Mouse (Mus musculus): ENCODE results near the gene Slc9a9. TPM values are rescaled to one million over a fixed set of nuclear protein-coding genes. Genes with fewer than 3 reads are reported as not detected.

Gene Slc9a9
- polyA plus RNA-seq, 1 experiment from 2014 or later = 6.6 TPM

GRCm38 (mm10) chr9:94885151-94885550, 215.4 kb downstream of the Slc9a9 start:
- Histone ChIP-seq H3K36me3 (ENCODE audit: control insufficient read depth, insufficient read depth, low read length) (no peaks in the 10 kb centered on the region), H3K9me3 (replicated peaks; ENCODE audit: control insufficient read depth, low read length, poor library complexity, severe bottlenecking) (no peaks in the 10 kb centered on the region), H3K4me2 (ENCODE audit: low read length) (no peak overlapping the region), H3K4me1 (ENCODE audit: control insufficient read depth, insufficient read depth, low read length) (no peaks in the 10 kb centered on the region), H3K4me3 (ENCODE audit: low read depth, low read length) (no peak overlapping the region), H3K27ac (ENCODE audit: low read length) (no peak overlapping the region), H3K27me3 (ENCODE audit: control insufficient read depth, insufficient read depth, low read depth, low read length) (no peaks in the 10 kb centered on the region), H3K9ac (ENCODE audit: low read depth, low read length) (no peak overlapping the region)
- no peak for ATAC-seq
- 86% methylated on average over 1 of the region's 1 CpGs for WGBS

DNA sequence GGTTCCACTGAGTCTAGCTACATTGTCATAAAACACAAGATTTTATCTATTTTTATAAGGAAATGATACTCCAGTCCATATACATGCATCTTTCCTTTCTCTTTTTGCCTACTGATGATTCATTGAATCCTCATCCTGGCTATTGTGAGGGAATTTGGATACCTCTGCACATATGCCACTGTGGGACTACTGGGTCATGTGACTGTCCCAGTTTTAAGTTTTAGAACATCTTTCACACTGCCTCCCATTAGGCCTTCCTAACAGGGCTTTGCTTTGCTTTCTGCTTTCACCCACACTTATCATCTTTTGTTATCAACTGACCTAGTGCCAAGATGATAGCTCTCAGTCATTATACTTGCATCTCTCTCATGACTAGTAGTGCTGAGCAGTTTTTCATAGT, 219.9 kb downstream of the Slc9a9 start:
- Histone ChIP-seq H3K4me3 (ENCODE audit: low read depth, low read length) (no peak overlapping the region), H3K27ac (ENCODE audit: low read length) (no peak overlapping the region), H3K36me3 (ENCODE audit: control insufficient read depth, insufficient read depth, low read length) (no peaks in the 10 kb centered on the region), H3K4me1 (ENCODE audit: control insufficient read depth, insufficient read depth, low read length) (no peaks in the 10 kb centered on the region), H3K9me3 (replicated peaks; ENCODE audit: control insufficient read depth, low read length, poor library complexity, severe bottlenecking) (no peaks in the 10 kb centered on the region), H3K27me3 (ENCODE audit: control insufficient read depth, insufficient read depth, low read depth, low read length) (no peaks in the 10 kb centered on the region), H3K4me2 (ENCODE audit: low read length) (no peak overlapping the region), H3K9ac (ENCODE audit: low read depth, low read length) (no peak overlapping the region)
- no peak for ATAC-seq

GRCm38 (mm10) chr9:94895882-94896281, 226.2 kb downstream of the Slc9a9 start:
- Histone ChIP-seq H3K4me3 (ENCODE audit: low read depth, low read length) (no peak overlapping the region), H3K4me2 (ENCODE audit: low read length) (no peak overlapping the region), H3K4me1 (ENCODE audit: control insufficient read depth, insufficient read depth, low read length) (no peaks in the 10 kb centered on the region), H3K27ac (ENCODE audit: low read length) (no peak overlapping the region), H3K27me3 (ENCODE audit: control insufficient read depth, insufficient read depth, low read depth, low read length) (no peaks in the 10 kb centered on the region), H3K9ac (ENCODE audit: low read depth, low read length) (no peak overlapping the region), H3K36me3 (ENCODE audit: control insufficient read depth, insufficient read depth, low read length) (no peaks in the 10 kb centered on the region), H3K9me3 (replicated peaks; ENCODE audit: control insufficient read depth, low read length, poor library complexity, severe bottlenecking) (no peaks in the 10 kb centered on the region)
- no peak for ATAC-seq
- 82% methylated on average over 5 of the region's 5 CpGs for WGBS

DNA sequence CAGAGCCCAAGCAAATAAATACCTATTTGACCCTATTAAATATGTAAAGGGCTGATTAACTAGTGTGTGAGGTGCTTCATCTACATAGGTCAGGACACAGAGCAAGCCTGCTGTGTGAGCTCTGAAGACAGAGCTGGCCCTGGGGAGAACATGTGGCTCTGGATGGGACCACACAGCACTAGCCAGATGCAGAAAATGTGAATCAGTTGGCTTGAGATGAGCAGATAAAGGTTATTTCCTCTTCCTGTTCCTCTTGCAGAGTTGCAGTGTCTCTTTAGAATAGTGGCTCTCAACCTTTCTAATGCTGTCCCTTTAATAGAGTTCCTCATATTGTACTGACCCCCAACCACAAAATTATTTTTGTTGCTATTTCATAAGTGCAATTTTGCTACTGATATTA, 234.5 kb downstream of the Slc9a9 start:
- Histone ChIP-seq H3K4me1 (ENCODE audit: control insufficient read depth, insufficient read depth, low read length) (no peaks in the 10 kb centered on the region), H3K4me2 (ENCODE audit: low read length) (no peak overlapping the region), H3K27me3 (ENCODE audit: control insufficient read depth, insufficient read depth, low read depth, low read length) (no peaks in the 10 kb centered on the region), H3K36me3 (ENCODE audit: control insufficient read depth, insufficient read depth, low read length) (no peaks in the 10 kb centered on the region), H3K9ac (ENCODE audit: low read depth, low read length) (no peak overlapping the region), H3K4me3 (ENCODE audit: low read depth, low read length) (no peak overlapping the region), H3K9me3 (replicated peaks; ENCODE audit: control insufficient read depth, low read length, poor library complexity, severe bottlenecking) (no peaks in the 10 kb centered on the region), H3K27ac (ENCODE audit: low read length) (no peak overlapping the region)
- ATAC-seq = no peak

GRCm38 (mm10) chr9:94907020-94907610, 237.4 kb downstream of the Slc9a9 start:
- H3K27me3 ChIP-seq (ENCODE audit: control insufficient read depth, insufficient read depth, low read depth, low read length) = no peaks in the 10 kb centered on the region
- no peak overlapping the region for H3K27ac ChIP-seq (ENCODE audit: low read length)

DNA sequence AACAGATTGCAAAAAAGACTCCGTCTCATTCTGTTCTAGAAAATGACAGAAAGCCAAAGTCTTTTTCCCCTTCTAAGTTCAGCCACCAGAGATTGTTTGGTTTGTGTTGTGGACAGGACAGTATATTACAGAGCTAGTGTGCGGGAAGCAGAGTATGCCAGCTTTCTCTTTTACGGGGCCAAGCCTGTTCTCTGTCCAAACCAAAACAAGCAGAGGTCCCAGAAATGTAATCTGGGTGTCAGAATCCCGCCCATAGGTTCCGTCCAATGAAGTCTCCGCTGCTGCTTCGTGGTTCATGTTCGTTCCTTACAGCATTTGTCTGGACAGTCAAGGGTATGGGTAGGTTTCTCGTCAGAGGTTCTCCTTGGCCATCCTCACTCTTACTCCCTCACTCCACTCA, 242.4 kb downstream of the Slc9a9 start:
- Histone ChIP-seq H3K4me3 (ENCODE audit: low read depth, low read length) (no peak overlapping the region), H3K36me3 (ENCODE audit: control insufficient read depth, insufficient read depth, low read length) (no peaks in the 10 kb centered on the region), H3K9ac (ENCODE audit: low read depth, low read length) (no peak overlapping the region), H3K9me3 (replicated peaks; ENCODE audit: control insufficient read depth, low read length, poor library complexity, severe bottlenecking) (no peaks in the 10 kb centered on the region), H3K27me3 (ENCODE audit: control insufficient read depth, insufficient read depth, low read depth, low read length) (no peaks in the 10 kb centered on the region), H3K4me1 (ENCODE audit: control insufficient read depth, insufficient read depth, low read length) (peaks cover 3% of the 10 kb centered on the region; the same call in 1 of the 2 replicates), H3K27ac (ENCODE audit: low read length) (no peak overlapping the region), H3K4me2 (ENCODE audit: low read length) (no peak overlapping the region)
- WGBS = 92% methylated on average over 9 of the region's 9 CpGs
- no peak for ATAC-seq

More at GRCm38 (mm10) chr9:94907020-94907610, 237.4 kb downstream of the Slc9a9 start:
- Histone ChIP-seq H3K9ac (ENCODE audit: low read depth, low read length) (no peak overlapping the region), H3K4me1 (ENCODE audit: control insufficient read depth, insufficient read depth, low read length) (peaks cover 3% of the 10 kb centered on the region; the same call in 1 of the 2 replicates), H3K4me2 (ENCODE audit: low read length) (no peak overlapping the region), H3K36me3 (ENCODE audit: control insufficient read depth, insufficient read depth, low read length) (no peaks in the 10 kb centered on the region), H3K4me3 (ENCODE audit: low read depth, low read length) (no peak overlapping the region), H3K9me3 (replicated peaks; ENCODE audit: control insufficient read depth, low read length, poor library complexity, severe bottlenecking) (no peaks in the 10 kb centered on the region)
- ATAC-seq = no peak
- WGBS = 91% methylated on average over 4 of the region's 4 CpGs

DNA sequence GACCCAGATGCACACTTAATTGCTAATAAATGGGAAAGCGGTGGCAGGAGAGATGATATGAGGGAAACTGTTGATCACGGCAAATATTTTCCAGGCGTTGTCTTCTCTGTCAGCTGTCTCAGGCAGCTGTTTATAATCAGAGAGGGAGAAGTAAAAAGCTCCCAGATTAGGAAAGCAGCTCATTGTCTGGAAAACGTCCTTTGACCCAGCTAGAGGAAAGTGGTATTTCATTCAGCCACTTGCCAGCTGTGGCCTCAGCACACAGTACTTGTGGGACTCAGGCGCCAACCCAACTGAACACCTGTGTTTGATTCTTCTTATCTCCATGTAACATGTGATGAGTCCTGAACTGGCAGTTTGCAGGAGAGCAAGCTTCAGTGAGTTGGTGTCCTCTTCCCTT, 252.4 kb downstream of the Slc9a9 start:
- no peaks in the 10 kb centered on the region for H3K4me1 ChIP-seq (ENCODE audit: control insufficient read depth, insufficient read depth, low read length)
- no peak overlapping the region for H3K4me2 ChIP-seq (ENCODE audit: low read length)
- no peak overlapping the region for H3K27ac ChIP-seq (ENCODE audit: low read length)
- ATAC-seq = no peak
- no peaks in the 10 kb centered on the region for H3K36me3 ChIP-seq (ENCODE audit: control insufficient read depth, insufficient read depth, low read length)
- no peak overlapping the region for H3K9ac ChIP-seq (ENCODE audit: low read depth, low read length)
- 44% methylated on average over 5 of the region's 5 CpGs for WGBS
- no peak overlapping the region for H3K4me3 ChIP-seq (ENCODE audit: low read depth, low read length)
- no peaks in the 10 kb centered on the region for H3K9me3 ChIP-seq (replicated peaks; ENCODE audit: control insufficient read depth, low read length, poor library complexity, severe bottlenecking)
- H3K27me3 ChIP-seq (ENCODE audit: control insufficient read depth, insufficient read depth, low read depth, low read length) = no peaks in the 10 kb centered on the region

DNA sequence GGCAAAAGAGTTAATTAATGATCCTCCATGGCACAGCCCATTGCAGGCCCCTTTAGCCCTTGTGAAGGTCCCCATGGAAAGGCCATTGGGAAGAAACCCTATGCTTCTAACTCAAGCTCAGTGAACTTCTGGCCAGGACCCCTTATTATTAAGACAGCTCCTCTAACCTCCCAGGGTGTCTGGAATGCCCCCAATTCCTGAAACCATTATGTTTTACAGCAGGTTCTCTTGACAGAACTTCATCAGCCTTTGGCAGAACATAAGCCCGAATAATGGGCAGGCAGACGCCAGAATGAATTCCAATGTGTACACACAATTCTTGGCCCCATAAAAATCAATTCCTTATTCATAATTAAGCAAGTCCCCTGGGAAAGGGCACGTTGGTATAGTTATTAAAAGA, 256.1 kb downstream of the Slc9a9 start:
- no peaks in the 10 kb centered on the region for H3K4me1 ChIP-seq (ENCODE audit: control insufficient read depth, insufficient read depth, low read length)
- no peak overlapping the region for H3K9ac ChIP-seq (ENCODE audit: low read depth, low read length)
- no peaks in the 10 kb centered on the region for H3K9me3 ChIP-seq (replicated peaks; ENCODE audit: control insufficient read depth, low read length, poor library complexity, severe bottlenecking)
- no peaks in the 10 kb centered on the region for H3K36me3 ChIP-seq (ENCODE audit: control insufficient read depth, insufficient read depth, low read length)
- WGBS = 49% methylated on average over 3 of the region's 3 CpGs
- no peak overlapping the region for H3K4me3 ChIP-seq (ENCODE audit: low read depth, low read length)
- no peak overlapping the region for H3K27ac ChIP-seq (ENCODE audit: low read length)
- no peak for ATAC-seq
- H3K27me3 ChIP-seq (ENCODE audit: control insufficient read depth, insufficient read depth, low read depth, low read length) = no peaks in the 10 kb centered on the region
- H3K4me2 ChIP-seq (ENCODE audit: low read length) = no peak overlapping the region

DNA sequence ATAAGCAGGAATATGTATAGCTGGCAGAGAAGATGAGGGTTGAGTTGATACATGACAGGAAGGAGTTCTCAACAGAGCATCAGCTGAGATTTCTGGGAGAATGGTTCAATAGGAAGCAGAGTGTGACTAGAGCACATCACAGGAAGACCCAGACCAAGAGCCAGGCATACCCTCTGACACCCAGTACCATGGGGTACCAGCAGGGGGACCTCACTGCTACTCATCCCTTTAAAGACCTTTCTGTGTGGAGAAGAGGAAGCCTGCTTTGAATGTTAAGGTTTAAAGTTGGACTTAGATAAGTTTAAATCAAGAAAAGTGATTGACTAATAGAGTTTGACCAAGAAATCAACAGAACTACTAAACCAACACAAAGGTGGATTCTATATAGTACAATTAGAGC, 257.4 kb downstream of the Slc9a9 start:
- ATAC-seq = no peak
- no peak overlapping the region for H3K9ac ChIP-seq (ENCODE audit: low read depth, low read length)
- no peaks in the 10 kb centered on the region for H3K9me3 ChIP-seq (replicated peaks; ENCODE audit: control insufficient read depth, low read length, poor library complexity, severe bottlenecking)
- no peak overlapping the region for H3K4me3 ChIP-seq (ENCODE audit: low read depth, low read length)
- no peaks in the 10 kb centered on the region for H3K36me3 ChIP-seq (ENCODE audit: control insufficient read depth, insufficient read depth, low read length)
- no peak overlapping the region for H3K4me2 ChIP-seq (ENCODE audit: low read length)
- H3K4me1 ChIP-seq (ENCODE audit: control insufficient read depth, insufficient read depth, low read length) = no peaks in the 10 kb centered on the region
- no peak overlapping the region for H3K27ac ChIP-seq (ENCODE audit: low read length)
- H3K27me3 ChIP-seq (ENCODE audit: control insufficient read depth, insufficient read depth, low read depth, low read length) = no peaks in the 10 kb centered on the region

Measured in midbrain, embryonic 16.5 days (tissue).